Mouse (Mus musculus) liver, embryonic 14.5 days (tissue): Measurements from ENCODE around the gene Hoxb4. TPM values are rescaled to one million over a fixed set of nuclear protein-coding genes. Genes with fewer than 3 reads are reported as not detected.

Experiments used
- ATAC-seq: fragments of 200-750 bp; cut with Nextera tagmentation; 2 replicates; pipeline ENCODE4 v1.8.0; 2017; ENCODE audit warnings: moderate number of reproducible peaks, mild to moderate bottlenecking, moderate library complexity; ENCODE audit not compliant: insufficient read depth
- DNase-seq, 3 experiments: peaks; one replicate each; pipeline ENCODE4 v3.0.0-alpha.2; 2012 to 2013; ENCODE audit warnings: low read depth in 3 of 3, low spot score in 3 of 3
- H3K27ac ChIP-seq: fragments of 300-500 bp; sonication (generic); 2 replicates; pipeline ENCODE4 v1.5.1; 2014; ENCODE audit warnings: moderate library complexity, mild to moderate bottlenecking, control low read depth, inconsistent platforms
- H3K27me3 ChIP-seq: fragments of 300-500 bp; sonication (generic); 2 replicates; pipeline ENCODE4 v1.6.1; 2014; ENCODE audit warnings: mild to moderate bottlenecking, low read length, moderate library complexity; ENCODE audit not compliant: control insufficient read depth, insufficient read depth
- H3K36me3 ChIP-seq: fragments of 300-500 bp; sonication (generic); replicated peaks from 2 replicates; pipeline ENCODE4 v1.6.1; 2014; ENCODE audit warnings: low read depth; ENCODE audit not compliant: control insufficient read depth, insufficient read depth
- H3K4me1 ChIP-seq, 2 experiments: fragments of 200-500 bp in 1 of 2; fragments of 300-500 bp in 1 of 2; sonication (generic) in 1 of 2; replicated peaks; 2 replicates each; pipeline ENCODE4 v1.6.1; 2012 to 2014; ENCODE audit warnings: antibody characterized with exemption in 1 of 2, inconsistent platforms in 1 of 2, low read length in 1 of 2; ENCODE audit not compliant: control insufficient read depth in 2 of 2, insufficient read depth in 2 of 2
- H3K4me2 ChIP-seq: fragments of 300-500 bp; sonication (generic); 2 replicates; pipeline ENCODE4 v1.6.1; 2014; ENCODE audit warnings: low read depth, mild to moderate bottlenecking, control low read depth, moderate library complexity
- H3K4me3 ChIP-seq, 2 experiments: fragments of 200-500 bp in 1 of 2; fragments of 300-500 bp in 1 of 2; sonication (generic) in 1 of 2; 2 replicates each; pipeline ENCODE4 v1.5.1; 2012 to 2014; ENCODE audit warnings: low read depth in 2 of 2, low read length in 2 of 2, mild to moderate bottlenecking in 2 of 2, control low read depth in 1 of 2, inconsistent platforms in 1 of 2, moderate library complexity in 1 of 2; ENCODE audit not compliant: insufficient read depth in 1 of 2
- H3K9ac ChIP-seq: fragments of 300-500 bp; sonication (generic); replicated peaks from 2 replicates; pipeline ENCODE4 v1.6.1; 2014; ENCODE audit warnings: mild to moderate bottlenecking, control low read depth, moderate library complexity
- H3K9me3 ChIP-seq: fragments of 300-500 bp; sonication (generic); 2 replicates; pipeline ENCODE4 v1.6.1; 2016; ENCODE audit warnings: low read length, mixed read lengths; ENCODE audit not compliant: control insufficient read depth
- CTCF ChIP-seq: IDR thresholded peaks from 2 replicates; pipeline ENCODE4 v1.5.1; 2016; ENCODE audit warnings: antibody characterized with exemption, low read depth, control low read depth
- EP300 ChIP-seq: IDR thresholded peaks from 2 replicates; pipeline ENCODE4 v1.6.1; 2016; ENCODE audit warnings: antibody characterized with exemption, low read depth
- WGBS: fragments of 180-500 bp; shearing (Covaris S2); extraction: QIAGEN DNeasy Blood & Tissue Kit; methylation state at CpG from one replicate; pipeline ENCODE4 v1.1.7; 2014; ENCODE audit not compliant: insufficient replicate concordance; 5-methylcytosine and 5-hydroxymethylcytosine counted together
- polyA plus RNA-seq, 2 experiments: library from polyadenylated mRNA; depleted of rRNA in 1 of 2; stranded (reverse) in 1 of 2; unstranded in 1 of 2; fragments of >200 nt; fragmentation: Nextera tagmentation in 1 of 2; extraction: Ambion mirVana in 1 of 2; gene quantifications; 2 replicates each; pipeline versions ENCODE4 v1.2.1 to v1.2.3; 2012 to 2014

Hoxb4 gene
- polyA plus RNA-seq, 2 experiments = 0.06 to 0.48 TPM

- H3K9ac ChIP-seq = no peak overlapping the region
Measured at GRCm38 (mm10) chr11:96286739-96287385, 31.2 kb upstream of the Hoxb4 start.

GRCm38 (mm10) chr11:96287411-96287810 lies 30.7 kb upstream of the Hoxb4 start:
- Histone ChIP-seq H3K36me3 (no peaks in the 10 kb centered on the region), H3K4me2 (no peak overlapping the region), H3K27ac (no peak overlapping the region), H3K9me3 (no peaks in the 10 kb centered on the region), H3K27me3 (peaks cover 99% of the 10 kb centered on the region), H3K4me3 (no peak overlapping the region), H3K4me1 (no peaks in the 10 kb centered on the region), H3K9ac (no peak overlapping the region)
- no peak for TF ChIP-seq CTCF
- TF ChIP-seq EP300 = no peak
- WGBS = 7% methylated on average over 9 of the region's 9 CpGs
- ATAC-seq (no peak), DNase-seq (no peak)

More at GRCm38 (mm10) chr11:96286739-96287385, 31.2 kb upstream of the Hoxb4 start:
- ATAC-seq (no peak), DNase-seq (no peak)
- Histone ChIP-seq H3K4me2 (peak overlapping the region; percentile 32; the same call in 1 of the 2 replicates), H3K36me3 (no peaks in the 10 kb centered on the region), H3K4me3 (peak overlapping the region in 1 of 2 experiments; percentile 25; a peak in 2 of 4 replicates), H3K27me3 (peaks cover 99% of the 10 kb centered on the region), H3K27ac (no peak overlapping the region), H3K4me1 (no peaks in the 10 kb centered on the region), H3K9me3 (no peaks in the 10 kb centered on the region)
- no peak for TF ChIP-seq EP300
- TF ChIP-seq CTCF = no peak
- WGBS = under 1% methylated on average over 45 of the region's 55 CpGs

- Histone ChIP-seq H3K4me1 (no peaks in the 10 kb centered on the region), H3K27me3 (peaks cover 99% of the 10 kb centered on the region), H3K9ac (no peak overlapping the region), H3K4me3 (no peak overlapping the region), H3K9me3 (no peaks in the 10 kb centered on the region), H3K4me2 (no peak overlapping the region), H3K27ac (no peak overlapping the region), H3K36me3 (no peaks in the 10 kb centered on the region)
- ATAC-seq (no peak), DNase-seq (no peak)
- WGBS = 10% methylated on average over 1 of the region's 1 CpGs
- TF ChIP-seq EP300 = no peak
- TF ChIP-seq CTCF = no peak
Measured at GRCm38 (mm10) chr11:96288455-96289221, 29.4 kb upstream of the Hoxb4 start.

- H3K4me2 ChIP-seq = no peak overlapping the region
- no peaks in the 10 kb centered on the region for H3K4me1 ChIP-seq
- 12% methylated on average over 21 of the region's 21 CpGs for WGBS
- DNase-seq (no peak), ATAC-seq (no peak)
- no peak overlapping the region for H3K9ac ChIP-seq
- no peak overlapping the region for H3K27ac ChIP-seq
- TF ChIP-seq CTCF (no peak), EP300 (no peak)
- H3K27me3 ChIP-seq = peaks cover 99% of the 10 kb centered on the region
- no peaks in the 10 kb centered on the region for H3K9me3 ChIP-seq
- H3K4me3 ChIP-seq = no peak overlapping the region
- no peaks in the 10 kb centered on the region for H3K36me3 ChIP-seq
Measured at GRCm38 (mm10) chr11:96289293-96289692, 28.8 kb upstream of the Hoxb4 start.

- DNase-seq = no peak
- Histone ChIP-seq H3K27ac (no peak overlapping the region), H3K9me3 (no peaks in the 10 kb centered on the region), H3K4me3 (no peak overlapping the region), H3K4me2 (no peak overlapping the region), H3K4me1 (no peaks in the 10 kb centered on the region), H3K9ac (no peak overlapping the region), H3K27me3 (peaks cover 99% of the 10 kb centered on the region), H3K36me3 (no peaks in the 10 kb centered on the region)
- no peak for ATAC-seq
- no peak for TF ChIP-seq EP300
- TF ChIP-seq CTCF = no peak
- WGBS = 32% methylated on average over 6 of the region's 6 CpGs
Measured at GRCm38 (mm10) chr11:96289837-96290236, 28.2 kb upstream of the Hoxb4 start.
